In the genomic region with DNA sequence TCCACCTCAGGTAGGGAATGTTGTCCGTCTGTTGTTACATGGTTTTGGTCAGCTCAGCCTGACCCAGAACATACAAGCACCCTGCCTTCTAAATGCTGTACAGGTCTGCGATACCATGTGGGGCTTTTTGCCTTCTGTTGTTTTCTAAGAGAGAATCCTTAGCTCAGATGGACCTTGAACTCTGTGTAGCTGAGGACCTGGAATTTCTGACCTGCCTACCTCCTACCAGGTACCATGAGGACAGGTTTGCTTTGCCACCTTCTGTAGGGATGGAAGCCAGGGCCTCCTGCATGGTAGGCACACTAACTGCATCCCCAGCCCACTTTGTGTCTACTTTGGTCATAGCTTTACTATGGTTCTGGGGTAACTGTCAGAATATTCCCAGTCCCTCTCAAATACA, we compare ENCODE assay signal across 24 mouse cellular contexts. TPM values are rescaled to one million over a fixed set of nuclear protein-coding genes. Genes with fewer than 3 reads are reported as not detected.
"Had no signal": no experiment of that assay in that cellular context is flagged by ENCODE, and none has a peak within 500 bp of the region (broad histone marks: within the 10 kb centered on the region; RNA-seq: fewer than 3 reads in every experiment).

No protein-coding gene starts in this region.

- H3K9me3 ChIP-seq: heart, embryonic 13.5 days; heart, embryonic 15.5 days; hindbrain, embryonic 15.5 days; kidney, embryonic 15.5 days; limb, embryonic 13.5 days had no signal

- DNase-seq: forebrain, postnatal 0 days; gastrocnemius, postnatal 14 days; gastrocnemius, postnatal 36 days; heart, adult 11 months; heart, adult 2 months; heart, postnatal 14 days; heart, postnatal 36 days; kidney, adult 18-20 months; layer of hippocampus, adult 9-11 months; layer of hippocampus, postnatal 36 days; left cerebral cortex, postnatal 4 days; lung, adult 18-20 months had no signal

- H3K9ac ChIP-seq: forebrain, postnatal 0 days; heart, embryonic 13.5 days; heart, embryonic 15.5 days; hindbrain, embryonic 13.5 days; hindbrain, embryonic 15.5 days; kidney, embryonic 15.5 days; limb, embryonic 13.5 days; limb, embryonic 15.5 days had no signal

- ATAC-seq: forebrain, postnatal 0 days; hindbrain, postnatal 0 days; intestine, embryonic 16.5 days had no signal

- H3K27ac ChIP-seq: heart, adult 2 months; heart, embryonic 13.5 days; heart, embryonic 15.5 days; hindbrain, embryonic 13.5 days; hindbrain, embryonic 15.5 days; hindbrain, postnatal 0 days; kidney, embryonic 15.5 days; kidney, postnatal 0 days; limb, embryonic 13.5 days; limb, embryonic 15.5 days had no signal

- H3K4me2 ChIP-seq: heart, embryonic 11.5 days; heart, embryonic 13.5 days; heart, embryonic 15.5 days; hindbrain, embryonic 13.5 days; hindbrain, embryonic 15.5 days; kidney, embryonic 15.5 days; limb, embryonic 13.5 days; limb, embryonic 15.5 days had no signal

- H3K4me3 ChIP-seq: heart, adult 2 months; heart, embryonic 13.5 days; heart, embryonic 15.5 days; hindbrain, embryonic 13.5 days; hindbrain, embryonic 15.5 days; kidney, embryonic 15.5 days; limb, embryonic 13.5 days; limb, embryonic 15.5 days had no signal

- H3K27me3 ChIP-seq: heart, embryonic 13.5 days; heart, embryonic 15.5 days; hindbrain, embryonic 13.5 days; hindbrain, embryonic 15.5 days; kidney, embryonic 15.5 days; limb, embryonic 13.5 days; limb, embryonic 15.5 days had no signal

RNA-seq across cellular contexts. Expression of a gene that starts 11.3 kb away (rescaled TPM):
- polyA plus RNA-seq: hindbrain, postnatal 0 days had no signal

RNA-seq across cellular contexts. Expression of a gene that starts 48.2 kb away (rescaled TPM):
- polyA plus RNA-seq: heart, embryonic 11.5 days; heart, embryonic 13.5 days; heart, embryonic 15.5 days; heart, postnatal 0 days; kidney, postnatal 0 days had no signal
